Mouse (Mus musculus) spleen, adult 2 months (tissue): Measurements from ENCODE around the gene Las1l.

Experiments used
- CTCF ChIP-seq: fragments of 200-500 bp; IDR thresholded peaks from 2 replicates; pipeline ENCODE4 v1.5.1; 2011; ENCODE audit warnings: mild to moderate bottlenecking, inconsistent platforms; ENCODE audit not compliant: insufficient read depth, insufficient read length, insufficient replicate concordance; ENCODE audit errors: extremely low read depth
- POLR2A ChIP-seq: fragments of 200-500 bp; IDR thresholded peaks from 2 replicates; pipeline ENCODE4 v1.6.1; 2011; ENCODE audit warnings: low read depth, low read length, inconsistent platforms

DNA sequence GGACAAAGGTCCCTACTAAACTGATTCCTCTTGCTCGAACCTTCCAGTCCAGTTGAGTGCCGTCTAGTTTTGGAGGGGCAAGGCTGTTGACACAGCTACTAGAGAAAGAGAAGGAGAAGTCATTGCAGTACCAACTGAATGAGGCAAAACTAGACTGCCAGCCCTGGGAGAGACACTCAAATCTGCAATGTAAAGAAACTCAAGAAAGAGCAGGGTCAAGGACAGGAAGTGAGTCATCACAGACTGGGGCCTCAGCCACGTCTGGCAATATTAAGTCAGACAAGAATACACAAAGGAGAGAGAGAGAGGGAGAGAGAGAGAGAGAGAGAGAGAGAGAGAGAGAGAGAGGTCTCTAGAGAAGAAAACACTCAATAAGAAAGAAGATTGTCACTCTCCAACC lies 36.4 kb upstream of the Las1l start:
- TF ChIP-seq POLR2A (no peak), CTCF (no peak)
